Mouse (Mus musculus): ENCODE measurements at regions not wholly inside any gene's neighbourhood (a gene's known extent, or its start where the extent isn't known, plus 50 kb on each side); places are given as distances from the start of the nearest gene placed in this dataset.

DNA sequence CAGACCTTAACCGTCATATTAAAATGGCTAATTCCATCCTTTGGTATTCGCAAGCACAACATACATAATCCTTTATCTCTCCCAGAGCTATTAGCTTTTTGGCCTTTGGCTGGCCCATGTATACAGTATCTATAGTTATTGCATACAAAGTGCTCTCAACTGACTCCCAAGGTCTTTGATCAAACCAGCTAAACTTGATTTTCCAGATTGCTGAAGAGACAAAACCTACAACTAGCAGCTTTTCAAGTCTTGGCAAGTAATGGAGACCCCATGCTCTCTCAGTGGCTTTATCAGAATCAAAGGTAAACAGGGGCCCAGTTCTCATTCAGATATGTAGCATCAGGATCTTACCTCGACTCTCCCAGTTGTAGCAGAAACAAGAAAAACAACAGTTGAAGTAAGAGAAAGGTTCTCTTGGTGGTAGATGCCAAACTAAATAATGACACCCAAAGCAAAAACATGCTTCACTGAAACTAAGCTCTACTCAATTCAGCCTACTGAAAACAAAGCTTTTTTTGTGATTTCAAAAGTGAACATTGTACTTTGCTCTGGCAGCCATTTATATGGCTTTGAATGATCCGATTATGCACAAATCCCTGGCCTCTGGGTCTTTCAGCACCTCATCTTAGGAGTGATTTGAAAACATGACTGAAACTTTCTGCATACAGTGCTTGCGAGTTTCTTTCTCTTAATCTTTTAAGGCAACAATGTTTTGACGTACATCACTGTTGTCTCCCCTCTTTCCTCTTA, 307.0 kb downstream of the Klf5 start:
- peak; percentile 94 for TF ChIP-seq EP300 (optimal IDR thresholded peaks at IDR 0.05)
- no peak for TF ChIP-seq CTCF (IDR thresholded peaks at IDR 0.05; ENCODE audit: low read depth)
